Mouse (Mus musculus) kidney, embryonic 15.5 days (tissue): Measurements from ENCODE around the gene Pcdh7. TPM values are rescaled to one million over a fixed set of nuclear protein-coding genes. Genes with fewer than 3 reads are reported as not detected.

Experiments used
- ATAC-seq: fragments of 200-750 bp; cut with Nextera tagmentation; replicated peaks from 2 replicates; pipeline ENCODE4 v1.8.0; 2017; ENCODE audit warnings: moderate TSS enrichment; ENCODE audit not compliant: low FRiP score
- H3K27ac ChIP-seq: fragments of 300-500 bp; sonication (generic); 2 replicates; pipeline ENCODE4 v1.5.1; 2015; ENCODE audit warnings: mild to moderate bottlenecking, inconsistent platforms
- H3K27me3 ChIP-seq: fragments of 300-500 bp; sonication (generic); 2 replicates; pipeline ENCODE4 v1.6.1; 2015; ENCODE audit warnings: inconsistent platforms
- H3K36me3 ChIP-seq: fragments of 300-500 bp; sonication (generic); 2 replicates; pipeline ENCODE4 v1.6.1; 2015; ENCODE audit warnings: inconsistent platforms
- H3K4me1 ChIP-seq: fragments of 300-500 bp; sonication (generic); 2 replicates; pipeline ENCODE4 v1.6.1; 2015; ENCODE audit warnings: inconsistent platforms
- H3K4me2 ChIP-seq: fragments of 300-500 bp; sonication (generic); 2 replicates; pipeline ENCODE4 v1.6.1; 2015; ENCODE audit warnings: moderate library complexity, mild to moderate bottlenecking, inconsistent platforms
- H3K4me3 ChIP-seq: fragments of 300-500 bp; sonication (generic); replicated peaks from 2 replicates; pipeline ENCODE4 v1.5.1; 2015; ENCODE audit warnings: mild to moderate bottlenecking, inconsistent platforms
- H3K9ac ChIP-seq: fragments of 300-500 bp; sonication (generic); 2 replicates; pipeline ENCODE4 v1.6.1; 2015; ENCODE audit warnings: mild to moderate bottlenecking, inconsistent platforms
- H3K9me3 ChIP-seq: fragments of 300-500 bp; sonication (generic); replicated peaks from 2 replicates; pipeline ENCODE4 v1.6.1; 2016; ENCODE audit warnings: inconsistent platforms
- WGBS: fragments of 180-500 bp; shearing (Covaris S2); methylation state at CpG from one replicate; pipeline ENCODE4 v1.1.7; 2015; ENCODE audit warnings: mixed read lengths; 5-methylcytosine and 5-hydroxymethylcytosine counted together
- polyA plus RNA-seq: library from polyadenylated mRNA; unstranded; fragments of >200 nt; fragmentation: Nextera tagmentation; extraction: Ambion mirVana; gene quantifications from 2 replicates; pipeline ENCODE4 v1.2.1, GENCODE M21; 2015

Pcdh7 gene
- polyA plus RNA-seq, 1 experiment from 2014 or later = 6.3 TPM

DNA sequence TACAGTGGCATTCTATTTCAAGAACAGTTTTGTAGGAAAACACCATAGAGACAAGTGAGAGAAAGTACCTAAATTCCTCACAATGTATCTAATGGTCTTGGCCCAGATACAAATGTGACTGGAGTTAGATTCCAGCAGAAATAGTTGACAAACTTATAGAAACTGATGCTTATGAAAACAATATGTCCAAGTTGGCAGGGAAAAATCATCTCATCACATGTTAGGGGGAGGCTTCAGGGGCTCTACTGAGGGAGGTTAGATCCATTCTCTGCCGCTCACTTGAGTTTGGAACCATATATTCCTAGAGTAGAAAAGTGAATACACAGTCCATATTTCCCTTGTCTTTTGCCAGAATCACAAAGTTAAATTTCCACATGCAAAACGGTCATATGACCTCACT is 150.1 kb downstream of the Pcdh7 start:
- Histone ChIP-seq H3K9me3 (no peaks in the 10 kb centered on the region), H3K4me1 (0 out of 2 replicates have a peak, but pooled peaks cover 3% of the 10 kb centered on the region), H3K36me3 (no peaks in the 10 kb centered on the region), H3K9ac (no peak overlapping the region), H3K4me3 (no peak overlapping the region), H3K27me3 (no peaks in the 10 kb centered on the region), H3K4me2 (no peak overlapping the region), H3K27ac (no peak overlapping the region)
- WGBS = 68% methylated on average over 2 of the region's 2 CpGs
- no peak for ATAC-seq

DNA sequence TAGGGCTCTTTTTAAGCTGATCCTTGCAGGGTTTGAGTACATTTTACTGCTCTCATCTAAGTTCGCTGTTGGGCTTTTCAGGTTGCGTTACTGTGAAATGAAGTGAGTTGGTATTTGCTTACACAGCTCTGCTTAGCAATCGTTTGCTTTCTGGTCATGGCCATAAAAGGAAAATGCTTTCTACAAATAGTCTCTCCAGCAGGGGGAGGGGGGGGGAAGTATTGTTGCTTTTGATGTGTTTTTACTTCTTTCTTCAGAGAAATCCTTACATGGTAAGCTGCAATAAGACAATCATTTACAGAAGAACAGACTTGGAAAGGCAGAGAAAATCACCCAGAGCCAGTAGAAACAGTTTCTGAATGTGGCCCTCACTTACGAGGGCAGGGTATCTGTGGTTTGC is 150.9 kb downstream of the Pcdh7 start:
- no peaks in the 10 kb centered on the region for H3K36me3 ChIP-seq
- H3K4me2 ChIP-seq = 0 out of 2 replicates have a peak overlapping the region, but pooled peaks have one; percentile 1
- H3K9ac ChIP-seq = no peak overlapping the region
- H3K4me1 ChIP-seq = 0 out of 2 replicates have a peak, but pooled peaks cover 3% of the 10 kb centered on the region
- H3K27me3 ChIP-seq = no peaks in the 10 kb centered on the region
- WGBS = 28% methylated on average over 4 of the region's 4 CpGs
- H3K27ac ChIP-seq = peak overlapping the region; percentile 13; the same call in 1 of the 2 replicates
- ATAC-seq = 0 out of 2 replicates have a peak, but pooled peaks have one; percentile 58
- H3K9me3 ChIP-seq = no peaks in the 10 kb centered on the region
- H3K4me3 ChIP-seq = no peak overlapping the region

- no peaks in the 10 kb centered on the region for H3K27me3 ChIP-seq
- H3K9me3 ChIP-seq = no peaks in the 10 kb centered on the region
- H3K36me3 ChIP-seq = no peaks in the 10 kb centered on the region
- 0 out of 2 replicates have a peak, but pooled peaks cover 3% of the 10 kb centered on the region for H3K4me1 ChIP-seq
- no peak overlapping the region for H3K9ac ChIP-seq
- no peak overlapping the region for H3K4me3 ChIP-seq
- no peak for ATAC-seq
- WGBS = 61% methylated on average over 1 of the region's 1 CpGs
- no peak overlapping the region for H3K4me2 ChIP-seq
- H3K27ac ChIP-seq = no peak overlapping the region
Measured at GRCm38 (mm10) chr5:57870727-57871126, 153.0 kb downstream of the Pcdh7 start.

DNA sequence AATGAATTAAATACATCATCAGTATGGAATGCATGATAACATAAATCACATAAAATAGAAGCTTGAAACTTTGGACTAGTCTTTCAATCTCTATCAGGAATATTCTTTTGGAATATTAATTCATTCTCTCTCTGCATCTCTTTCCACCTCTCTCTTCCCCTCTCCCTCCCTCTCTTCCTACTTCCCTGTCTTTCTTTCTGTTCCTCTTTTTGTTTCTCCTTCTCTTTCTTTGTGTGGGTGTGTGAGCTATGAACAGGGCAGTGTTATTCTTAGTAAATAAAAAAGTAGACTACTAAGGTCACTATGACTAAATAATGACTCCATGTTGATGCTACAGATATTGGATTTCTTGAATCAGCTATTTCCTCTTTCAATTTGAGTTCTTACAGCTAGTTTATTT is 167.2 kb downstream of the Pcdh7 start:
- H3K36me3 ChIP-seq = no peaks in the 10 kb centered on the region
- no peaks in the 10 kb centered on the region for H3K4me1 ChIP-seq
- H3K27me3 ChIP-seq = no peaks in the 10 kb centered on the region
- H3K27ac ChIP-seq = no peak overlapping the region
- no peak overlapping the region for H3K4me2 ChIP-seq
- no peaks in the 10 kb centered on the region for H3K9me3 ChIP-seq
- H3K9ac ChIP-seq = no peak overlapping the region
- H3K4me3 ChIP-seq = no peak overlapping the region
- no peak for ATAC-seq

GRCm38 (mm10) chr5:57899018-57899614 is 181.3 kb downstream of the Pcdh7 start:
- Histone ChIP-seq H3K9ac (no peak overlapping the region), H3K4me3 (no peak overlapping the region), H3K27ac (no peak overlapping the region), H3K9me3 (no peaks in the 10 kb centered on the region), H3K4me1 (no peaks in the 10 kb centered on the region), H3K4me2 (no peak overlapping the region), H3K27me3 (no peaks in the 10 kb centered on the region), H3K36me3 (no peaks in the 10 kb centered on the region)
- 71% methylated on average over 7 of the region's 7 CpGs for WGBS
- no peak for ATAC-seq

DNA sequence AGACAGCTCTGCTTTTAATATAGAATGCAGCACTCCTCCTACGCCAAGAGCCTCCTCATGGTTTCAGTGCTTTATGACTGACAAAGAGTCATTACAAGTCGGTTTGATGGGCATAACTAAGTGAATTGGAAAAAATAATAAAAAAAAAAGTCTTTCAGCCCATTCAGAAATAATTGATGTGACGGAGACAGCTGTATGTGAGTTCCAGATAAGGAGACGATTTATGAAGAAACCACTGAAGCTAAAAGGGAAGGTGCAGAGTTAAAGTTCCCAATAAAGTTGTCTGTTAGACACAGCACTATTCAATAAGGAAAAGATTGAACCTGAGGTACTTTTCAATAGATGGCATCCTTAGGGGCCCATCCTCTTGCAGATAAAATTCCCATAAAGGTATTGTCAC is 189.5 kb downstream of the Pcdh7 start:
- H3K9ac ChIP-seq = no peak overlapping the region
- H3K4me2 ChIP-seq = no peak overlapping the region
- no peaks in the 10 kb centered on the region for H3K9me3 ChIP-seq
- 73% methylated on average over 4 of the region's 4 CpGs for WGBS
- H3K4me3 ChIP-seq = no peak overlapping the region
- ATAC-seq = no peak
- H3K27me3 ChIP-seq = no peaks in the 10 kb centered on the region
- H3K36me3 ChIP-seq = no peaks in the 10 kb centered on the region
- H3K4me1 ChIP-seq = no peaks in the 10 kb centered on the region
- no peak overlapping the region for H3K27ac ChIP-seq

- Histone ChIP-seq H3K36me3 (no peaks in the 10 kb centered on the region), H3K4me1 (no peaks in the 10 kb centered on the region), H3K9me3 (no peaks in the 10 kb centered on the region), H3K27me3 (no peaks in the 10 kb centered on the region), H3K4me2 (no peak overlapping the region), H3K27ac (no peak overlapping the region), H3K9ac (no peak overlapping the region), H3K4me3 (no peak overlapping the region)
- 77% methylated on average over 5 of the region's 5 CpGs for WGBS
- ATAC-seq = no peak
Measured at GRCm38 (mm10) chr5:57921140-57921539, 203.4 kb downstream of the Pcdh7 start.

GRCm38 (mm10) chr5:57931331-57931730 is 213.6 kb downstream of the Pcdh7 start:
- no peak for ATAC-seq
- 90% methylated on average over 5 of the region's 5 CpGs for WGBS

GRCm38 (mm10) chr5:57931738-57932137 is 214.0 kb downstream of the Pcdh7 start:
- no peak overlapping the region for H3K4me2 ChIP-seq
- H3K36me3 ChIP-seq = no peaks in the 10 kb centered on the region
- no peak overlapping the region for H3K27ac ChIP-seq
- 88% methylated on average over 5 of the region's 5 CpGs for WGBS
- no peaks in the 10 kb centered on the region for H3K4me1 ChIP-seq
- no peaks in the 10 kb centered on the region for H3K9me3 ChIP-seq
- no peaks in the 10 kb centered on the region for H3K27me3 ChIP-seq
- H3K9ac ChIP-seq = no peak overlapping the region
- ATAC-seq = no peak
- H3K4me3 ChIP-seq = no peak overlapping the region

More at GRCm38 (mm10) chr5:57931331-57931730, 213.6 kb downstream of the Pcdh7 start:
- Histone ChIP-seq H3K4me3 (no peak overlapping the region), H3K9me3 (no peaks in the 10 kb centered on the region), H3K27ac (no peak overlapping the region), H3K4me2 (no peak overlapping the region), H3K4me1 (no peaks in the 10 kb centered on the region), H3K27me3 (no peaks in the 10 kb centered on the region), H3K36me3 (no peaks in the 10 kb centered on the region), H3K9ac (no peak overlapping the region)

DNA sequence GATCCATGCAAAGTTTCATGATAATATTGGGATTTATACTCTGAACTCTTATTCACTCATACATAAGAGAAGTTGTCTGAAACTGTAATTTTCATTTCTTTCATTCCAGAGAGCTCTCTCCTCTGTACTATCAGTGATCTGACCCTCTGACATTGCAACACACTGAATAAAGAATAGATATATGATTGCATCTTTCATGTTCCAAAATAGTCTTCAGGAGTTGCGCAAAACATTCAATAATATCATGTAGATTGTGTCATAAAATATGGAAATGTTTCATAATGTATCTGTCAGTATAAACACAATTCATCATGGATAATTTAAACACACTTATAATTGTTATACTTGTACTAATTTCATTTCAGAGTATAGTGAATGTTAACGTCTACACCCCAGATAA is 216.9 kb downstream of the Pcdh7 start:
- H3K4me1 ChIP-seq = no peaks in the 10 kb centered on the region
- H3K27me3 ChIP-seq = no peaks in the 10 kb centered on the region
- no peaks in the 10 kb centered on the region for H3K9me3 ChIP-seq
- H3K27ac ChIP-seq = no peak overlapping the region
- no peak overlapping the region for H3K4me3 ChIP-seq
- H3K36me3 ChIP-seq = no peaks in the 10 kb centered on the region
- H3K9ac ChIP-seq = no peak overlapping the region
- no peak for ATAC-seq
- H3K4me2 ChIP-seq = no peak overlapping the region
- WGBS = 86% methylated on average over 2 of the region's 2 CpGs

GRCm38 (mm10) chr5:57940457-57940856 is 222.7 kb downstream of the Pcdh7 start:
- H3K36me3 ChIP-seq = no peaks in the 10 kb centered on the region
- no peak overlapping the region for H3K27ac ChIP-seq
- 69% methylated on average over 3 of the region's 3 CpGs for WGBS
- no peaks in the 10 kb centered on the region for H3K4me1 ChIP-seq
- H3K9me3 ChIP-seq = no peaks in the 10 kb centered on the region
- H3K4me2 ChIP-seq = no peak overlapping the region
- ATAC-seq = no peak
- H3K4me3 ChIP-seq = no peak overlapping the region
- H3K27me3 ChIP-seq = no peaks in the 10 kb centered on the region
- H3K9ac ChIP-seq = no peak overlapping the region

GRCm38 (mm10) chr5:57943176-57943575 is 225.4 kb downstream of the Pcdh7 start:
- 62% methylated on average over 2 of the region's 2 CpGs for WGBS
- Histone ChIP-seq H3K27ac (no peak overlapping the region), H3K9me3 (no peaks in the 10 kb centered on the region), H3K36me3 (no peaks in the 10 kb centered on the region), H3K4me3 (no peak overlapping the region), H3K27me3 (no peaks in the 10 kb centered on the region), H3K4me1 (no peaks in the 10 kb centered on the region), H3K4me2 (no peak overlapping the region), H3K9ac (no peak overlapping the region)
- no peak for ATAC-seq

GRCm38 (mm10) chr5:57943611-57944010 is 225.8 kb downstream of the Pcdh7 start:
- H3K36me3 ChIP-seq = no peaks in the 10 kb centered on the region
- no peaks in the 10 kb centered on the region for H3K9me3 ChIP-seq
- ATAC-seq = no peak
- H3K27ac ChIP-seq = no peak overlapping the region
- no peaks in the 10 kb centered on the region for H3K4me1 ChIP-seq
- WGBS = 68% methylated on average over 2 of the region's 2 CpGs
- no peak overlapping the region for H3K9ac ChIP-seq
- H3K4me2 ChIP-seq = no peak overlapping the region
- H3K27me3 ChIP-seq = no peaks in the 10 kb centered on the region
- H3K4me3 ChIP-seq = no peak overlapping the region
